Mouse (Mus musculus) MEL (cell line): Measurements from ENCODE around the gene Zcchc10. TPM values are rescaled to one million over a fixed set of nuclear protein-coding genes. Genes with fewer than 3 reads are reported as not detected.

ENCODE experiments used
- DNase-seq: peaks from one replicate; pipeline ENCODE4 v3.0.0; 2011; ENCODE audit warnings: low read depth, low spot score
- H3K27ac ChIP-seq: 2 replicates; pipeline ENCODE4 v1.5.1; 2012; ENCODE audit warnings: low read depth, mild to moderate bottlenecking, control low read depth, low read length, moderate library complexity; ENCODE audit not compliant: control insufficient read depth
- H3K27me3 ChIP-seq, 2 experiments: fragments of 150-350 bp in 1 of 2; sonication (generic) in 1 of 2; 2 replicates each; pipeline ENCODE4 v1.6.1; 2012; ENCODE audit warnings: low read length in 2 of 2, mild to moderate bottlenecking in 2 of 2, improper control_type of control experiment in 1 of 2, moderate library complexity in 1 of 2; ENCODE audit not compliant: insufficient read depth in 2 of 2, control insufficient read depth in 1 of 2
- H3K36me3 ChIP-seq, 2 experiments: 2 replicates each; pipeline ENCODE4 v1.6.1; 2012 to 2014; ENCODE audit warnings: low read length in 2 of 2, improper control_type of control experiment in 1 of 2, inconsistent platforms in 1 of 2, mild to moderate bottlenecking in 1 of 2; ENCODE audit not compliant: insufficient read depth in 2 of 2, control insufficient read depth in 1 of 2
- H3K4me1 ChIP-seq, 2 experiments: fragments of 150-350 bp in 1 of 2; sonication (generic) in 1 of 2; 2 replicates each; pipeline ENCODE4 v1.6.1; 2012; ENCODE audit warnings: low read length in 2 of 2, improper control_type of control experiment in 1 of 2, mild to moderate bottlenecking in 1 of 2; ENCODE audit not compliant: insufficient read depth in 2 of 2, control insufficient read depth in 1 of 2
- H3K4me3 ChIP-seq, 2 experiments: fragments of 150-350 bp in 1 of 2; sonication (generic) in 1 of 2; 2 replicates each; pipeline ENCODE4 v1.5.1; 2012; ENCODE audit warnings: low read depth in 2 of 2, low read length in 2 of 2, mild to moderate bottlenecking in 2 of 2, moderate library complexity in 2 of 2, control low read depth in 1 of 2, improper control_type of control experiment in 1 of 2; ENCODE audit not compliant: control insufficient read depth in 1 of 2, insufficient read depth in 1 of 2
- H3K79me2 ChIP-seq: 2 replicates; pipeline ENCODE4 v1.6.1; 2012; ENCODE audit warnings: mild to moderate bottlenecking, low read length, moderate library complexity; ENCODE audit not compliant: control insufficient read depth, poor library complexity, insufficient read depth
- H3K9ac ChIP-seq: 2 replicates; pipeline ENCODE4 v1.6.1; 2012; ENCODE audit warnings: low read depth, mild to moderate bottlenecking, control low read depth, low read length, moderate library complexity; ENCODE audit not compliant: control insufficient read depth, poor library complexity, severe bottlenecking
- H3K9me3 ChIP-seq: fragments of 150-350 bp; sonication (generic); replicated peaks from 2 replicates; pipeline ENCODE4 v1.6.1; 2012; ENCODE audit warnings: mild to moderate bottlenecking, low read length, improper control_type of control experiment, moderate library complexity; ENCODE audit not compliant: insufficient read depth
- BHLHE40 ChIP-seq: IDR thresholded peaks from 2 replicates; pipeline ENCODE4 v1.6.1; 2012; ENCODE audit warnings: low read depth, mild to moderate bottlenecking, inconsistent platforms, low read length, improper control_type of control experiment, borderline replicate concordance
- CHD2 ChIP-seq: IDR thresholded peaks from 2 replicates; pipeline ENCODE4 v1.6.1; 2011; ENCODE audit warnings: low read length, improper control_type of control experiment
- E2F4 ChIP-seq: IDR thresholded peaks from 2 replicates; pipeline ENCODE4 v1.6.1; 2011; ENCODE audit warnings: low read depth, low read length, improper control_type of control experiment, borderline replicate concordance
- GABPA ChIP-seq: IDR thresholded peaks from 2 replicates; pipeline ENCODE4 v1.6.1; 2012; ENCODE audit warnings: low read depth, mild to moderate bottlenecking, inconsistent platforms, low read length, improper control_type of control experiment, moderate library complexity
- GATA1 ChIP-seq: IDR thresholded peaks from 2 replicates; pipeline ENCODE4 v1.6.1; 2011; ENCODE audit warnings: low read depth, low read length, improper control_type of control experiment
- HCFC1 ChIP-seq: IDR thresholded peaks from 2 replicates; pipeline ENCODE4 v1.6.1; 2012; ENCODE audit warnings: low read depth, mild to moderate bottlenecking, inconsistent platforms, low read length, improper control_type of control experiment, moderate library complexity
- JUND ChIP-seq: IDR thresholded peaks from 2 replicates; pipeline ENCODE4 v1.6.1; 2011; ENCODE audit warnings: low read depth, mild to moderate bottlenecking, improper control_type of control experiment, low read length
- MAFK ChIP-seq: IDR thresholded peaks from 2 replicates; pipeline ENCODE4 v1.6.1; 2011; ENCODE audit warnings: low read depth, mild to moderate bottlenecking, low read length, improper control_type of control experiment, borderline replicate concordance
- MAX ChIP-seq: IDR thresholded peaks from 2 replicates; pipeline ENCODE4 v1.6.1; 2011; ENCODE audit warnings: low read length, improper control_type of control experiment
- MAZ ChIP-seq: IDR thresholded peaks from 2 replicates; pipeline ENCODE4 v1.6.1; 2012; ENCODE audit warnings: low read depth, mild to moderate bottlenecking, inconsistent platforms, low read length, improper control_type of control experiment
- MEF2A ChIP-seq: IDR thresholded peaks from 2 replicates; pipeline ENCODE4 v1.6.1; 2014; ENCODE audit warnings: low read depth, mild to moderate bottlenecking, inconsistent platforms, low read length, improper control_type of control experiment; ENCODE audit not compliant: poor library complexity, insufficient replicate concordance, severe bottlenecking; ENCODE audit errors: extremely low read depth
- MYB ChIP-seq: IDR thresholded peaks from 2 replicates; pipeline ENCODE4 v1.6.1; 2011; ENCODE audit warnings: mild to moderate bottlenecking, low read depth, low read length, improper control_type of control experiment
- MYC ChIP-seq: IDR thresholded peaks from 2 replicates; pipeline ENCODE4 v1.6.1; 2011; ENCODE audit warnings: low read depth, mild to moderate bottlenecking, low read length, improper control_type of control experiment, moderate library complexity
- NRF1 ChIP-seq: IDR thresholded peaks from 2 replicates; pipeline ENCODE4 v1.6.1; 2014; ENCODE audit warnings: low read depth, mild to moderate bottlenecking, inconsistent platforms, low read length, improper control_type of control experiment, moderate library complexity; ENCODE audit not compliant: poor library complexity, insufficient read depth, severe bottlenecking
- POLR2A ChIP-seq, 2 experiments: IDR thresholded peaks; 2 replicates each; pipeline ENCODE4 v1.6.1; 2011 to 2012; ENCODE audit warnings: low read length in 2 of 2, mild to moderate bottlenecking in 2 of 2, control low read depth in 1 of 2, improper control_type of control experiment in 1 of 2, low read depth in 1 of 2, moderate library complexity in 1 of 2; ENCODE audit not compliant: control insufficient read depth in 1 of 2, insufficient read depth in 1 of 2, poor library complexity in 1 of 2
- POLR2AphosphoS2 ChIP-seq: IDR thresholded peaks from 2 replicates; pipeline ENCODE4 v1.6.1; 2011; ENCODE audit warnings: low read length, improper control_type of control experiment
- POLR2AphosphoS5 ChIP-seq: IDR thresholded peaks from 2 replicates; pipeline ENCODE4 v1.6.1; 2012; ENCODE audit warnings: low read depth, borderline replicate concordance, mild to moderate bottlenecking, inconsistent platforms, low read length, moderate library complexity, mixed read lengths
- RAD21 ChIP-seq: IDR thresholded peaks from 2 replicates; pipeline ENCODE4 v1.6.1; 2011; ENCODE audit warnings: mild to moderate bottlenecking, low read depth, low read length, improper control_type of control experiment
- RCOR1 ChIP-seq: IDR thresholded peaks from 2 replicates; pipeline ENCODE4 v1.6.1; 2012; ENCODE audit warnings: low read depth, mild to moderate bottlenecking, inconsistent platforms, low read length, improper control_type of control experiment
- SMC3 ChIP-seq: IDR thresholded peaks from 2 replicates; pipeline ENCODE4 v1.6.1; 2011; ENCODE audit warnings: low read depth, low read length, improper control_type of control experiment
- TAL1 ChIP-seq: IDR thresholded peaks from 2 replicates; pipeline ENCODE4 v1.6.1; 2012; ENCODE audit warnings: mild to moderate bottlenecking, inconsistent platforms, low read length, moderate library complexity, mixed read lengths
- TBP ChIP-seq: IDR thresholded peaks from 2 replicates; pipeline ENCODE4 v1.8.0; 2011; ENCODE audit warnings: low read depth, low read length, improper control_type of control experiment
- USF1 ChIP-seq: IDR thresholded peaks from 2 replicates; pipeline ENCODE4 v1.6.1; 2014; ENCODE audit warnings: low read depth, mild to moderate bottlenecking, inconsistent platforms, low read length, improper control_type of control experiment, moderate library complexity
- ZC3H11A ChIP-seq: IDR thresholded peaks from 2 replicates; pipeline ENCODE4 v1.6.1; 2012; ENCODE audit warnings: low read depth, mild to moderate bottlenecking, inconsistent platforms, low read length, improper control_type of control experiment
- ZKSCAN1 ChIP-seq: IDR thresholded peaks from 2 replicates; pipeline ENCODE4 v1.6.1; 2012; ENCODE audit warnings: low read depth, mild to moderate bottlenecking, inconsistent platforms, low read length, improper control_type of control experiment, moderate library complexity
- ZNF384 ChIP-seq: IDR thresholded peaks from 2 replicates; pipeline ENCODE4 v1.6.1; 2012; ENCODE audit warnings: low read depth, mild to moderate bottlenecking, inconsistent platforms, low read length, improper control_type of control experiment
- polyA plus RNA-seq, 2 experiments: library from polyadenylated mRNA; stranded (reverse) in 1 of 2; unstranded in 1 of 2; fragments of >175 nt in 1 of 2; fragments of >200 nt in 1 of 2; gene quantifications; 2 replicates each; pipeline versions ENCODE4 v1.2.1 to v1.2.4; 2012; ENCODE audit warnings: low replicate concordance in 2 of 2, low read depth in 1 of 2; ENCODE audit not compliant: insufficient read length in 2 of 2, insufficient read depth in 1 of 2, missing spikeins in 1 of 2
- total RNA-seq: library from RNA; depleted of rRNA; stranded (reverse); fragments of 300-350 nt; gene quantifications from 2 replicates; pipeline ENCODE4 v1.2.3, GENCODE M21; 2012

The Zcchc10 gene
- total and polyA plus RNA-seq, 3 experiments: 11.6 to 169 (median 36.2) TPM

GRCm38 (mm10) chr11:53275358-53275757, 49.1 kb upstream of the Zcchc10 start (continued):
- TF ChIP-seq MAZ: no peak
- TF ChIP-seq CHD2: no peak
- TF ChIP-seq RAD21: no peak
- TF ChIP-seq TAL1: no peak
- TF ChIP-seq MAFK: no peak
- TF ChIP-seq E2F4: no peak
- TF ChIP-seq ZNF384: no peak
- no peak for TF ChIP-seq POLR2A (IDR thresholded peaks at IDR 0.05; ENCODE audit: control insufficient read depth in 1 of 2, insufficient read depth in 1 of 2, low read depth in 1 of 2, low read length in 2 of 2, poor library complexity in 1 of 2)
- TF ChIP-seq RCOR1: peak; percentile 37; the same call in 1 of the 2 replicates
- TF ChIP-seq BHLHE40: 0 out of 2 replicates have a peak, but pooled peaks have one; percentile 12
- 0 out of 2 replicates have a peak, but pooled peaks have one; percentile 45 for TF ChIP-seq MAX
- TF ChIP-seq ZKSCAN1: 0 out of 2 replicates have a peak, but pooled peaks have one; percentile 14
- TF ChIP-seq HCFC1: no peak
- peak; percentile 64 for TF ChIP-seq GATA1
- 0 out of 2 replicates have a peak, but pooled peaks have one; percentile 15 for TF ChIP-seq MYB
- TF ChIP-seq SMC3: peak; percentile 24; the same call in 1 of the 2 replicates
- TF ChIP-seq MEF2A: no peak
- TF ChIP-seq USF1: no peak
- TF ChIP-seq, all 39 proteins: peak for 14

DNA sequence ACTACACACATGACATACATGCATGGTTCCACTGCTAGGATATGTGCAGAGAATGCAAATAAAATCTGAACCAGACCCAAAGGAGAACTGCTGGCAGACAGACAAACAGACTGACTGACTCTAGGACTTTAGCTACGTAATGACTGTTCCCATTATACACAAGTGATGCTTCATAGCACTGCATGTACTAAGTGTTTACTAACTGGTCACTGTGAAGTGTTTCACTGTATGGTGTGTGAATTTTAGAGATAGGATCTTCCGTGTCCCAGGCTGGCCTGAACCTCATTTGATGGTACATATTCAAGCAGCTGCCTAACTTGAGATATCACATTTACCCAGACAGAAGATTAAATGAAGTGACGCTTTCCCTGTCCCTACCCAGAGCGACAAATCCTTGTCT, 46.1 kb upstream of the Zcchc10 start:
- no peaks in the 10 kb centered on the region for H3K27me3 ChIP-seq
- no peak for DNase-seq
- TF ChIP-seq POLR2A (IDR thresholded peaks at IDR 0.05; ENCODE audit: control insufficient read depth in 1 of 2, insufficient read depth in 1 of 2, low read depth in 1 of 2, low read length in 2 of 2, poor library complexity in 1 of 2) (peak in 1 of 2 experiments; percentile 28; a peak in 1 of 4 replicates), RCOR1 (no peak)
- TF ChIP-seq, all 39 proteins: peak for 1
- Histone ChIP-seq H3K36me3 (peaks cover 44 to 94% of the 10 kb centered on the region in 2 experiments), H3K9me3 (no peaks in the 10 kb centered on the region), H3K9ac (no peak overlapping the region), H3K4me3 (no peak overlapping the region), H3K27ac (no peak overlapping the region), H3K4me1 (peaks cover 9 to 12% of the 10 kb centered on the region in 2 experiments; a peak in 3 of 4 replicates), H3K79me2 (peaks cover 17% of the 10 kb centered on the region)

GRCm38 (mm10) chr11:53285885-53286284, 38.6 kb upstream of the Zcchc10 start:
- Histone ChIP-seq H3K4me3 (no peak overlapping the region), H3K36me3 (peaks cover 28 to 88% of the 10 kb centered on the region in 2 experiments), H3K79me2 (peaks cover 29% of the 10 kb centered on the region), H3K27me3 (no peaks in the 10 kb centered on the region), H3K9ac (no peak overlapping the region), H3K4me1 (no peaks in the 10 kb centered on the region), H3K9me3 (no peaks in the 10 kb centered on the region)
- DNase-seq: peak; percentile 52
- TF ChIP-seq POLR2A (IDR thresholded peaks at IDR 0.05; ENCODE audit: control insufficient read depth in 1 of 2, insufficient read depth in 1 of 2, low read depth in 1 of 2, low read length in 2 of 2, poor library complexity in 1 of 2) (peak in 1 of 2 experiments; percentile 34; a peak in 1 of 4 replicates), MAZ (no peak), E2F4 (no peak), TAL1 (no peak), JUND (no peak), MAFK (no peak), MYC (no peak), ZKSCAN1 (no peak), SMC3 (no peak), GATA1 (peak; percentile 71), GABPA (no peak), ZC3H11A (no peak), BHLHE40 (no peak), NRF1 (no peak), ZNF384 (no peak), TBP (no peak), POLR2AphosphoS5 (no peak), POLR2AphosphoS2 (no peak)
- TF ChIP-seq, all 39 proteins: peak for 2
- no peak overlapping the region for H3K27ac ChIP-seq
